Mouse (Mus musculus) urinary bladder, postnatal 4 days (tissue): ENCODE data around the gene Hoxb7.

Experiments used
- DNase-seq, 2 experiments: peaks; one replicate each; pipeline ENCODE4 v3.0.0; 2021 to 2022; ENCODE audit warnings: low spot score in 2 of 2

Gene Hoxb7

GRCm38 (mm10) chr11:96285771-96286738 lies at the start of gene Hoxb7:
Gene Hoxb7, plus strand, starts transcription at chr11:96286623.
- DNase-seq, result no peak

GRCm38 (mm10) chr11:96240211-96240610 lies 46.2 kb upstream of the Hoxb7 start:
- no peak for DNase-seq

GRCm38 (mm10) chr11:96250901-96251300 lies 35.5 kb upstream of the Hoxb7 start:
- peak in 1 of 2 experiments; percentile 40 for DNase-seq

- DNase-seq, result no peak
These were observed 34.9 kb upstream of the Hoxb7 start for GRCm38 (mm10) chr11:96251480-96252031.

GRCm38 (mm10) chr11:96252541-96253120 lies 33.8 kb upstream of the Hoxb7 start:
- no peak for DNase-seq

GRCm38 (mm10) chr11:96254221-96254620 lies 32.2 kb upstream of the Hoxb7 start:
- no peak for DNase-seq

- no peak for DNase-seq
These were observed 31.1 kb upstream of the Hoxb7 start for GRCm38 (mm10) chr11:96255111-96255995.

- no peak for DNase-seq
These were observed 30.4 kb upstream of the Hoxb7 start for GRCm38 (mm10) chr11:96255996-96256445.

GRCm38 (mm10) chr11:96257141-96257540 lies 29.3 kb upstream of the Hoxb7 start:
- DNase-seq, result no peak

- no peak for DNase-seq
These were observed 27.4 kb upstream of the Hoxb7 start for GRCm38 (mm10) chr11:96259038-96259437.

GRCm38 (mm10) chr11:96259511-96259910 lies 26.9 kb upstream of the Hoxb7 start:
- DNase-seq, result no peak

- DNase-seq, result no peak
These were observed 26.0 kb upstream of the Hoxb7 start for GRCm38 (mm10) chr11:96260310-96260970.

GRCm38 (mm10) chr11:96261323-96261890 lies 25.0 kb upstream of the Hoxb7 start:
- peak; percentile 70 to 76 for DNase-seq

- no peak for DNase-seq
These were observed 24.1 kb upstream of the Hoxb7 start for GRCm38 (mm10) chr11:96262262-96262830.

- no peak for DNase-seq
These were observed 22.6 kb upstream of the Hoxb7 start for GRCm38 (mm10) chr11:96263636-96264389.

- no peak for DNase-seq
These were observed 21.9 kb upstream of the Hoxb7 start for GRCm38 (mm10) chr11:96264390-96265020.

GRCm38 (mm10) chr11:96265954-96266353 lies 20.5 kb upstream of the Hoxb7 start:
- DNase-seq, result no peak

- DNase-seq, result no peak
These were observed 19.2 kb upstream of the Hoxb7 start for GRCm38 (mm10) chr11:96267021-96267920.
